ENCODE assay signal across 12 mouse cellular contexts in the genomic region with DNA sequence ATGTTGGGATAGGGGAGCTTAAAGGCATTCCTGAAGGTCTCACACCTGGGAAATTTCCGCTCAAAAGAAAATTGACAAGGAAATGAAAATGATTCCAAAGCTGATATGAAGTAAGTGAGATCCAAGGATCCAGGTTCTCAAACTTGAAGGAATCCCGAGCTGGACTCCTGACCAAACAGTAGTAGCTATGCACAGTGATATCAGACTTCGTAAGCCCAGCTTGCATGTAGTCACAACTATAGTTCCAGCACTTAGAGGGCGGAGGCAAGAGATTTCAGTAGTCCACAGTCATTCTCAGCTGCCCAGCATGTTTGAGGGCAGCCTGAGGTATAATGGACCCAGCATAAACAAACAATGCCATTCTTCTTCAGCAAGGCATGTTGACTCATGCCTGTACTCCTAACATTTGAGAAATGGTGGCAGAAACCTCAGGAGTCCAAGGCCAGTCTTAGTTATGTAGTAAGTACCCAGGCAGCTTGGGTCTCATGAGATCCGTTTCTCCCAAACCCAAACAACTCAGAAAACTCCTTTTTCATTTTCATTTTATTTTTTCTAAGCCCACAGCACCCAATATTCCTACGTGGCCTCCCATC. TPM values are rescaled to one million over a fixed set of nuclear protein-coding genes. Genes with fewer than 3 reads are reported as not detected.
DNase-seq lines count a peak whose midpoint lies in the region; ATAC-seq and TF ChIP-seq lines count a peak whose summit lies in the region.
"Had no signal": no experiment of that assay in that cellular context is flagged by ENCODE, and none has a peak within 500 bp of the region (broad histone marks: within the 10 kb centered on the region; RNA-seq: fewer than 3 reads in every experiment).

No protein-coding gene starts in this region.

- no peak for DNase-seq in lung, adult 2 months
- no peak for DNase-seq in testis, postnatal 14 days (ENCODE audit: low spot score)
- DNase-seq in spleen, postnatal 36 days (ENCODE audit: low spot score in 2 of 2): no peak
- DNase-seq: heart, adult 11 months; layer of hippocampus, adult 9-11 months had no signal

- TF ChIP-seq POLR2A in lung, adult 2 months (IDR thresholded peaks at IDR 0.05; ENCODE audit: borderline replicate concordance, extremely low read depth, low read depth, low read length): no peak
- TF ChIP-seq POLR2A in bone marrow macrophage, adult 2 months (IDR thresholded peaks at IDR 0.05; ENCODE audit: borderline replicate concordance, low read depth, low read length): no peak

- peak overlapping the region; percentile 51; the same call in 1 of the 2 replicates for H3K9ac ChIP-seq in lung, embryonic 15.5 days
- H3K9ac ChIP-seq in forebrain, embryonic 13.5 days: no peak overlapping the region
- peak overlapping the region; percentile 80 for H3K9ac ChIP-seq in liver, embryonic 16.5 days (ENCODE audit: low read depth, low read length)

- peaks cover 16% of the 10 kb centered on the region for H3K4me1 ChIP-seq in lung, embryonic 15.5 days
- peaks cover 2% of the 10 kb centered on the region; the same call in 1 of the 2 replicates for H3K4me1 ChIP-seq in lung, adult 2 months (ENCODE audit: control insufficient read depth, insufficient read depth, low read length)
- peaks cover 11% of the 10 kb centered on the region for H3K4me1 ChIP-seq in bone marrow macrophage, adult 2 months (ENCODE audit: control insufficient read depth, insufficient read depth, low read length)
- peaks cover 22% of the 10 kb centered on the region for H3K4me1 ChIP-seq in forebrain, embryonic 13.5 days
- H3K4me1 ChIP-seq in liver, embryonic 16.5 days (ENCODE audit: control insufficient read depth, low read depth, low read length): peaks cover 21% of the 10 kb centered on the region

- no peaks in the 10 kb centered on the region for H3K9me3 ChIP-seq in lung, embryonic 15.5 days
- H3K9me3 ChIP-seq in forebrain, embryonic 13.5 days (replicated peaks): no peaks in the 10 kb centered on the region
- H3K9me3 ChIP-seq in liver, embryonic 16.5 days (replicated peaks; ENCODE audit: control insufficient read depth, low read length): no peaks in the 10 kb centered on the region
- H3K9me3 ChIP-seq: embryonic facial prominence, embryonic 15.5 days had no signal

- no peak for ATAC-seq in lung, embryonic 15.5 days (ENCODE audit: borderline replicate concordance, extremely low read depth, low FRiP score, low TSS enrichment)
- ATAC-seq in forebrain, embryonic 13.5 days: no peak
- no peak for ATAC-seq in liver, embryonic 16.5 days (ENCODE audit: low read depth)

- no peaks in the 10 kb centered on the region for H3K27me3 ChIP-seq in lung, embryonic 15.5 days
- 0 out of 2 replicates have a peak, but pooled peaks cover 2% of the 10 kb centered on the region for H3K27me3 ChIP-seq in forebrain, embryonic 13.5 days
- H3K27me3 ChIP-seq in liver, embryonic 16.5 days (ENCODE audit: control insufficient read depth, insufficient read depth, low read depth, low read length): no peaks in the 10 kb centered on the region
- H3K27me3 ChIP-seq: embryonic facial prominence, embryonic 15.5 days had no signal

- WGBS in lung, embryonic 15.5 days: 70% methylated on average over 6 of the region's 6 CpGs
- 82% methylated on average over 6 of the region's 6 CpGs for WGBS in lung, adult 2 months
- WGBS in forebrain, embryonic 13.5 days: 88% methylated on average over 6 of the region's 6 CpGs
- 58% methylated on average over 6 of the region's 6 CpGs for WGBS in liver, embryonic 16.5 days (ENCODE audit: insufficient replicate concordance)

- H3K4me3 ChIP-seq in lung, embryonic 15.5 days: no peak overlapping the region
- no peak overlapping the region for H3K4me3 ChIP-seq in lung, adult 2 months (replicated peaks; ENCODE audit: extremely low read depth, low read depth, low read length)
- H3K4me3 ChIP-seq in bone marrow macrophage, adult 2 months (ENCODE audit: insufficient read depth, low read length): no peak overlapping the region
- no peak overlapping the region for H3K4me3 ChIP-seq in forebrain, embryonic 13.5 days
- H3K4me3 ChIP-seq in liver, embryonic 16.5 days (ENCODE audit: low read depth, low read length): peak overlapping the region; percentile 61

- H3K4me2 ChIP-seq in lung, embryonic 15.5 days: peak overlapping the region; percentile 59
- H3K4me2 ChIP-seq in forebrain, embryonic 13.5 days: peak overlapping the region; percentile 68
- H3K4me2 ChIP-seq in liver, embryonic 16.5 days (ENCODE audit: low read depth, low read length): peak overlapping the region; percentile 73

- no peaks in the 10 kb centered on the region for H3K36me3 ChIP-seq in lung, embryonic 15.5 days
- H3K36me3 ChIP-seq in forebrain, embryonic 13.5 days (ENCODE audit: poor library complexity, severe bottlenecking): no peaks in the 10 kb centered on the region
- no peaks in the 10 kb centered on the region for H3K36me3 ChIP-seq in liver, embryonic 16.5 days (ENCODE audit: control insufficient read depth, insufficient read depth)
- H3K36me3 ChIP-seq: embryonic facial prominence, embryonic 15.5 days had no signal

- TF ChIP-seq CTCF in lung, adult 2 months (IDR thresholded peaks at IDR 0.05; ENCODE audit: insufficient read depth, low read length): no peak
- TF ChIP-seq CTCF in bone marrow macrophage, adult 2 months (IDR thresholded peaks at IDR 0.05; ENCODE audit: low read depth, low read length): no peak

- H3K27ac ChIP-seq in lung, embryonic 15.5 days: peak overlapping the region; percentile 99
- H3K27ac ChIP-seq in bone marrow macrophage, adult 2 months (ENCODE audit: insufficient read depth, low read depth, low read length): peak overlapping the region; percentile 17; the same call in 1 of the 2 replicates
- H3K27ac ChIP-seq in forebrain, embryonic 13.5 days: no peak overlapping the region; the same call in 1 of the 2 replicates
- H3K27ac ChIP-seq in liver, embryonic 16.5 days (ENCODE audit: low read length): peak overlapping the region; percentile 99

RNA-seq across cellular contexts. Expression of a gene that starts 1.7 kb away (rescaled TPM):
- 1.6 and 1.8 TPM in 2 replicates for polyA plus RNA-seq in lung, embryonic 15.5 days (2015; fragmentation: Nextera tagmentation; extraction: Ambion mirVana)
- 0.45 and 0.61 TPM in 2 replicates for polyA plus RNA-seq in lung, adult 2 months (2012; rRNA removed)
- polyA plus RNA-seq in bone marrow macrophage, adult 2 months (2012; ENCODE audit: insufficient read depth, insufficient read length, missing spikeins): 0.35 and 0.40 TPM in 2 replicates
- polyA plus RNA-seq in forebrain, embryonic 13.5 days (2015; fragmentation: Nextera tagmentation; extraction: Ambion mirVana): 1.0 and 1.3 TPM in 2 replicates
- polyA plus RNA-seq in liver, embryonic 16.5 days (2015; fragmentation: Nextera tagmentation; extraction: Ambion mirVana): 1.2 and 1.5 TPM in 2 replicates

RNA-seq across cellular contexts. Expression of a gene that starts 1.9 kb away (rescaled TPM):
- polyA plus RNA-seq in lung, embryonic 15.5 days (2015; fragmentation: Nextera tagmentation; extraction: Ambion mirVana): 60.8 and 63.6 TPM in 2 replicates
- 142 and 182 TPM in 2 replicates for polyA plus RNA-seq in lung, adult 2 months (2012; rRNA removed)
- polyA plus RNA-seq in bone marrow macrophage, adult 2 months (2012; ENCODE audit: insufficient read depth, insufficient read length, missing spikeins): 55.8 and 61.9 TPM in 2 replicates
- polyA plus RNA-seq in forebrain, embryonic 13.5 days (2015; fragmentation: Nextera tagmentation; extraction: Ambion mirVana): 34.1 and 41.4 TPM in 2 replicates
- 202 and 220 TPM in 2 replicates for polyA plus RNA-seq in liver, embryonic 16.5 days (2015; fragmentation: Nextera tagmentation; extraction: Ambion mirVana)

RNA-seq across cellular contexts. Expression of a gene that starts 13.5 kb away (rescaled TPM):
- 0.22 and 0.35 TPM in 2 replicates for polyA plus RNA-seq in lung, embryonic 15.5 days (2015; fragmentation: Nextera tagmentation; extraction: Ambion mirVana)
- not detected in 2 replicates for polyA plus RNA-seq in lung, adult 2 months (2012; rRNA removed)
- 0.62 TPM in 1 of 2 replicates, not detected in the other for polyA plus RNA-seq in bone marrow macrophage, adult 2 months (2012; ENCODE audit: insufficient read depth, insufficient read length, missing spikeins)
- polyA plus RNA-seq in forebrain, embryonic 13.5 days (2015; fragmentation: Nextera tagmentation; extraction: Ambion mirVana): not detected in 2 replicates
- polyA plus RNA-seq in liver, embryonic 16.5 days (2015; fragmentation: Nextera tagmentation; extraction: Ambion mirVana): 0.13 TPM in 1 of 2 replicates, not detected in the other
- polyA plus RNA-seq: brain, embryonic 14.5 days; embryonic facial prominence, embryonic 15.5 days; spleen, adult 2 months had no signal

RNA-seq across cellular contexts. Expression of a gene that starts 16.2 kb away (rescaled TPM):
- polyA plus RNA-seq in lung, embryonic 15.5 days (2015; fragmentation: Nextera tagmentation; extraction: Ambion mirVana): 8.2 and 9.4 TPM in 2 replicates
- polyA plus RNA-seq in lung, adult 2 months (2012; rRNA removed): 6.3 and 6.8 TPM in 2 replicates
- not detected in 2 replicates for polyA plus RNA-seq in bone marrow macrophage, adult 2 months (2012; ENCODE audit: insufficient read depth, insufficient read length, missing spikeins)
- 6.5 and 7.9 TPM in 2 replicates for polyA plus RNA-seq in forebrain, embryonic 13.5 days (2015; fragmentation: Nextera tagmentation; extraction: Ambion mirVana)
- 6.3 and 8.9 TPM in 2 replicates for polyA plus RNA-seq in liver, embryonic 16.5 days (2015; fragmentation: Nextera tagmentation; extraction: Ambion mirVana)

RNA-seq across cellular contexts. Expression of a gene that starts 28.6 kb away (rescaled TPM):
- polyA plus RNA-seq in lung, embryonic 15.5 days (2015; fragmentation: Nextera tagmentation; extraction: Ambion mirVana): 8.6 and 10.8 TPM in 2 replicates
- polyA plus RNA-seq in lung, adult 2 months (2012; rRNA removed): 21.3 and 24.2 TPM in 2 replicates
- 95.3 and 104 TPM in 2 replicates for polyA plus RNA-seq in bone marrow macrophage, adult 2 months (2012; ENCODE audit: insufficient read depth, insufficient read length, missing spikeins)
- polyA plus RNA-seq in forebrain, embryonic 13.5 days (2015; fragmentation: Nextera tagmentation; extraction: Ambion mirVana): 2.2 and 2.8 TPM in 2 replicates
- polyA plus RNA-seq in liver, embryonic 16.5 days (2015; fragmentation: Nextera tagmentation; extraction: Ambion mirVana): 16.0 and 16.3 TPM in 2 replicates
